Mouse (Mus musculus): ENCODE measurements at regions not wholly inside any gene's neighbourhood (a gene's known extent, or its start where the extent isn't known, plus 50 kb on each side); places are given as distances from the start of the nearest gene placed in this dataset.

- TF ChIP-seq CTCF (IDR thresholded peaks at IDR 0.05; ENCODE audit: insufficient read depth, low read length) (no peak), POLR2A (IDR thresholded peaks at IDR 0.05; ENCODE audit: borderline replicate concordance, extremely low read depth, low read depth, low read length) (no peak)
These were observed 196.5 kb upstream of the Sulf2 start for GRCm38 (mm10) chr2:166351984-166352383.
